Mouse (Mus musculus) heart, adult 2 months (tissue): ENCODE measurements at regions not wholly inside any gene's neighbourhood (a gene's known extent, or its start where the extent isn't known, plus 50 kb on each side); places are given as distances from the start of the nearest gene placed in this dataset.

Source experiments
- CTCF ChIP-seq: fragments of 200-600 bp; IDR thresholded peaks from 2 replicates; pipeline ENCODE4 v1.8.1; 2022; ENCODE audit warnings: antibody characterized with exemption, mild to moderate bottlenecking, moderate library complexity
- POLR2A ChIP-seq: fragments of 200-500 bp; IDR thresholded peaks from 2 replicates; pipeline ENCODE4 v1.6.1; 2011; ENCODE audit warnings: mild to moderate bottlenecking, low read depth, low read length, control low read depth; ENCODE audit not compliant: insufficient read depth

- TF ChIP-seq CTCF (no peak), POLR2A (no peak)
These were observed 53.9 kb downstream of the Gm47996 start for GRCm38 (mm10) chr1:151263830-151264229.
